Mouse (Mus musculus) CD8-positive naive resting alpha-beta T cell, adult 2 months (primary cell): Measurements from ENCODE around the gene Nfkb1.

ENCODE experiments used
- DNase-seq, 2 experiments: peaks; one replicate each; pipeline ENCODE4 v3.0.0; 2022; ENCODE audit warnings: low read depth in 2 of 2, low spot score in 2 of 2

The Nfkb1 gene

DNA sequence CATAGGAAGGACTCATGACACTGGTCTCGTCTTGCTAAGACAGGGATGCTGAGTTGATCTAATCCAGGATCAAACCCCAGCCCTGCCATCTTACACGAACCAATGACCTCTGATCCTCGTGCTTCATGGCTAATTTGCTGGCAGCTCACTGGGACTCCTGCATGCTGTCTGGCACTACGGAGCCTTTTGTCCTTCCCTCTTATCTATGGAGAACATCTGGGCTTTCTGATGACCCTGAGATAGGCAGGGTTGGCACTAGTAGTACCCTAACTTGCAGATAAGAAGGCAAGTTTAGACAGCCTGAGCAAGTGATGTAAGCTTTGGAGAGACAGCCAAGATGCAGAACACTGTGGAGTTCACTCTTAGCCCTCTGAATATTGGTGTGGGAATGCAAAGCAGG, 59.5 kb downstream of the Nfkb1 start:
- no peak for DNase-seq

GRCm38 (mm10) chr3:135631096-135631457, 60.3 kb downstream of the Nfkb1 start:
- peak in 1 of 2 experiments; percentile 16 for DNase-seq

DNA sequence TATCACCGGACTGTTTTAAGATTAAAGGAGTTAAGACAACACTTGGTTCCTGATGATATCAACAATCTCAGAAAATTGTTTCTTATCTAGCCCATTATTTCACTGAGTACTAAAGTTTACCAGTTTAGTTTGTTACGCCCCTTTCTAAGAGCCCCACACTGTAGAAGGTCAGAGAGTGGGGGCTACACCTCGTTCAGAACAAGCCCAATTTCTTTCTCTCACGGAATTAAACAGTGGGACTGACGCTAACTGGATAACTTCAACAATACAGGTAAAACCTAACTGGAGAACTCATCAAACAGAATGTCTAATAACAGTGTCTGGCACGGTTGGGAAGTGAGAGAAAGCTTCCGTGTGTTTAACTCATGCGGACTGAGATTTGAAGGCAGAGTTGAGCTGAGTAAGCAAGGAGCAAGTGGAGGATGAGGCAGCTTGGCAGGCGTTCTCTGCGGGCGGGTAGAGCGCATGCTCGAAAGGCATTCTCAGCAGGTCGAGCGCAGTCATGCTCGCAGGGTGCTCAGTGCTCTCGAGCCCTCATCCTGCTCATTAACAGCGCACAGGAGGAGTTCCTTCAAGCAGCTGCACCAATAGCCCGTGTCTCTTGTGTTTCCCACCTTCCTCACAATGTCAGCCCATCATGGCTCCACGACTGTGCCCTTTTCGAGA, 60.8 kb downstream of the Nfkb1 start:
- DNase-seq, result no peak

- DNase-seq, result no peak
Measured at GRCm38 (mm10) chr3:135629830-135630355, 61.5 kb downstream of the Nfkb1 start.

GRCm38 (mm10) chr3:135628706-135629169, 62.6 kb downstream of the Nfkb1 start:
- DNase-seq, result no peak

- no peak for DNase-seq
Measured at GRCm38 (mm10) chr3:135628000-135628705, 63.2 kb downstream of the Nfkb1 start.

GRCm38 (mm10) chr3:135625290-135625689, 66.1 kb downstream of the Nfkb1 start:
- DNase-seq, result no peak

DNA sequence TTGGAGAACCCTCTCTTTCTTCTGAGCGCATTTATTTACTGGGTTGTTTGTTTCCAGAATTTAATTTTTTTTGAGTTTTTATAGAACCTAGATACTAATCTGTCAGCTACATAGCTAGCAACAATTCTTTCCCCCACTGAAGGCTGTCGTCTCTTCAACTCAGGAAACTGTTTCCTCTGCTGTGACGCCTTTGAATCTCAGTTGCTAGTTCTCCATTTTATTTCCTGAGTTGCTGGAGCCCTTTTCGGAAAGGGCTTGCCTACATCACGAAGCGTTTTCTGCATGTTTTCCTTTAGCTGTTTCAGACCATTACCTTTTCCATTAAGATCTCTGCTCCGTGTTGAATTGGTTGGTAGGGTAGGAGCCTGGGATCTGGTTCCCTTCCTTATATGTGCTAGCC, 74.6 kb downstream of the Nfkb1 start:
- no peak for DNase-seq

- DNase-seq, result no peak
Measured at GRCm38 (mm10) chr3:135614376-135614775, 77.0 kb downstream of the Nfkb1 start.

- no peak for DNase-seq
Measured at GRCm38 (mm10) chr3:135610221-135610620, 81.1 kb downstream of the Nfkb1 start.

DNA sequence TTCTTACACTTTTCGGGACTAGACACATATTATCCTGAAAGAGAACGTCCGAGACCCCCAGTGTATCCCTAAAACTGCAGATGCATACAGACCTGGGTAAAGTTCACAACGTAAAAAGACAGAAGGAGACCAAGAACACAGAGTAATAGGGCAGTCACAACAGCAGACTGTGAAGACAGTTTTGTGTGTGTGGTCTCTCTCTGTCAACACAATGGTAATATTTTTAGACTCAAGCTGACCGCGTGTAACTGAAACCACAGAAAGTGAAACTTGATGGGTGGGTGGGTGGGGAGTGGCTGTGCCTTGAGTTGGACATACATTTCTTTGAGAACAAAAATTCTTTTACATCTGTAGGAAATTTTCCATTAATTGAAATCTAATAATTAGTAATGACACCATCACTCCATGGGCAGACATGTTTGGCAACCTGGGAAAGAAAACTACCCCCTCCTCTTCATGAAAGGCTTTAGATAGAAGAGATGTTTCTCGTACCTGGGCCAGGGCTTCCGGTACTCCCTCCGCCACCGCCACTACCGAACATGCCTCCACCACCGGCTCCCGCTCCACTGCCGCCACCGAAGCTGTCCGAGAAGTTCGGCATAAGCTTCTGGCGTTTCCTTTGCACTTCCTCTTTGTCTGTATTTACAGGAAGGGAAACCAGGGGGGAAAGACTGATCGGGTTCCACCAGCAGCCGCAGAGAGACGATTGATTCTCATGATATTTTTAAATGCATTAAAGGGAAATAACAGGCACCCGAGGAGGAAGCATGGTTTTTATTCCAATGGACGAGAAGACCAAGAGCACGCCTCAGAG, 83.5 kb downstream of the Nfkb1 start:
- DNase-seq, result peak in 1 of 2 experiments; percentile 15

DNA sequence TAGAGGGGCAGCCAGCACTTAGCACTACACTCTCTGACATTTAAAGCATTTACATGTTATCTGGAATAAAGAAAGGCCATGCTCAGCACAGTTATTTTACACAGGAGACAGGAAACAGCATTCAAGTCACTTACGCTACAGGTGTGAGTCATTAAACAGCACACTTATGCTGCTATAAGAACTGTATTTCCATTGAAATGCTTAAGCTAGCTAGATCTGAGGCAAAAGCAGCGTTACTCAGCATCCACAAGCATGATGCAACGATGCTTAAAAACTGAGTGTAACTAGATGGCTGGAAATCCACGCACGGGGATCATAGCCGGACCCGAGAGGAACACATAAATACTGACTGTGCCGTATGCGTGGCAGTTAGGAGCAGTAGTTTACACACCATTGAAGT, 84.3 kb downstream of the Nfkb1 start:
- DNase-seq, result no peak

- DNase-seq, result no peak
Measured at GRCm38 (mm10) chr3:135606592-135606991, 84.8 kb downstream of the Nfkb1 start.

GRCm38 (mm10) chr3:135605474-135605873, 85.9 kb downstream of the Nfkb1 start:
- DNase-seq, result no peak

GRCm38 (mm10) chr3:135604626-135605417, 86.5 kb downstream of the Nfkb1 start:
- DNase-seq, result no peak

- peak in 1 of 2 experiments; percentile 27 for DNase-seq
Measured at GRCm38 (mm10) chr3:135602731-135603130, 88.6 kb downstream of the Nfkb1 start.

GRCm38 (mm10) chr3:135598355-135598754, 93.0 kb downstream of the Nfkb1 start:
- DNase-seq, result no peak

GRCm38 (mm10) chr3:135597014-135597413, 94.3 kb downstream of the Nfkb1 start:
- no peak for DNase-seq

- no peak for DNase-seq
Measured at GRCm38 (mm10) chr3:135594238-135594917, 97.0 kb downstream of the Nfkb1 start.

- DNase-seq, result no peak
Measured at GRCm38 (mm10) chr3:135592011-135592410, 99.3 kb downstream of the Nfkb1 start.
